Mouse (Mus musculus) liver, postnatal 0 days (tissue): Measurements from ENCODE around the gene Nosip.

ENCODE experiments used
- CTCF ChIP-seq: sonication (generic); IDR thresholded peaks from 2 replicates; pipeline ENCODE4 v1.5.1; 2016; ENCODE audit warnings: antibody characterized with exemption, low read depth
- EP300 ChIP-seq: IDR thresholded peaks from 2 replicates; pipeline ENCODE4 v1.6.1; 2016; ENCODE audit warnings: antibody characterized with exemption, low read depth, mild to moderate bottlenecking

DNA sequence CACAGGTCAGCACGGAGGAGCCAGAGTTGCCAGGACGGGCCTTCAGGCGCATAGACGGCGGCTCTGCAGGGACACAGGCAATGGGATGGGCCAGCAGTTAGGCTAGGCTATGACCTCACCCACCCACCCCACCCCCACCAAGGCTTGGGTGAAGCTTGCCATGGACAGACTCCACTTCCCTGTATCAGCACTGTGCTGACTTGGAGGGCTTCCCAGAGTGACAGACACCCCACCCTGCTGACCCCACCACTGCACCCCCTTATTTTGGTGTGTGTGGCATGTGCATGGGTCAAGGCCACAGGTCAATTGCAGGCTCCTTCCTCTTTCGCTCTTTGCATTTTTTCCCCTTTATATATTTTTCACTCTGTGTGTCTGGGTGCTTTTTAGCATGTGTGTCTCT lies 33.1 kb downstream of the Nosip start:
- no peak for TF ChIP-seq CTCF
- no peak for TF ChIP-seq EP300
